Mouse (Mus musculus) kidney, embryonic 16.5 days (tissue): ENCODE data around the gene Gm13040. TPM values are rescaled to one million over a fixed set of nuclear protein-coding genes. Genes with fewer than 3 reads are reported as not detected.
"Not testable (repeated sequence)": the region's sequence is repeated elsewhere in the genome, so short reads cannot be mapped to it uniquely, and the experiment has no call there.

Experiments
- ATAC-seq: fragments of 200-750 bp; cut with Nextera tagmentation; 2 replicates; pipeline ENCODE4 v1.8.0; 2017; ENCODE audit warnings: moderate TSS enrichment; ENCODE audit not compliant: low FRiP score, low TSS enrichment
- H3K27ac ChIP-seq: fragments of 300-500 bp; sonication (generic); 2 replicates; pipeline ENCODE4 v1.5.1; 2014; ENCODE audit warnings: low read length
- H3K27me3 ChIP-seq: fragments of 300-500 bp; sonication (generic); 2 replicates; pipeline ENCODE4 v1.6.1; 2014; ENCODE audit warnings: low read length, control low read depth, mixed read lengths; ENCODE audit not compliant: insufficient read depth
- H3K36me3 ChIP-seq: fragments of 300-500 bp; sonication (generic); 2 replicates; pipeline ENCODE4 v1.6.1; 2014; ENCODE audit warnings: low read length, control low read depth, mixed read lengths; ENCODE audit not compliant: insufficient read depth
- H3K4me1 ChIP-seq: fragments of 300-500 bp; sonication (generic); 2 replicates; pipeline ENCODE4 v1.6.1; 2014; ENCODE audit warnings: low read length, control low read depth, mixed read lengths; ENCODE audit not compliant: insufficient read depth
- H3K4me2 ChIP-seq: fragments of 300-500 bp; sonication (generic); replicated peaks from 2 replicates; pipeline ENCODE4 v1.6.1; 2014; ENCODE audit warnings: low read depth, low read length
- H3K4me3 ChIP-seq: fragments of 300-500 bp; sonication (generic); 2 replicates; pipeline ENCODE4 v1.5.1; 2014; ENCODE audit warnings: mild to moderate bottlenecking, low read length
- H3K9ac ChIP-seq: fragments of 300-500 bp; sonication (generic); replicated peaks from 2 replicates; pipeline ENCODE4 v1.6.1; 2014; ENCODE audit warnings: low read length
- H3K9me3 ChIP-seq: fragments of 300-500 bp; sonication (generic); 2 replicates; pipeline ENCODE4 v1.6.1; 2016; ENCODE audit warnings: low read length, control low read depth
- WGBS: fragments of 180-500 bp; shearing (Covaris S2); extraction: QIAGEN DNeasy Blood & Tissue Kit; methylation state at CpG from one replicate; pipeline ENCODE4 v1.1.7; 2014; 5-methylcytosine and 5-hydroxymethylcytosine counted together
- polyA plus RNA-seq: library from polyadenylated mRNA; unstranded; fragments of >200 nt; fragmentation: Nextera tagmentation; extraction: Ambion mirVana; gene quantifications from 2 replicates; pipeline ENCODE4 v1.2.1, GENCODE M21; 2015

Gene Gm13040
- polyA plus RNA-seq: not detected in 2 replicates

DNA sequence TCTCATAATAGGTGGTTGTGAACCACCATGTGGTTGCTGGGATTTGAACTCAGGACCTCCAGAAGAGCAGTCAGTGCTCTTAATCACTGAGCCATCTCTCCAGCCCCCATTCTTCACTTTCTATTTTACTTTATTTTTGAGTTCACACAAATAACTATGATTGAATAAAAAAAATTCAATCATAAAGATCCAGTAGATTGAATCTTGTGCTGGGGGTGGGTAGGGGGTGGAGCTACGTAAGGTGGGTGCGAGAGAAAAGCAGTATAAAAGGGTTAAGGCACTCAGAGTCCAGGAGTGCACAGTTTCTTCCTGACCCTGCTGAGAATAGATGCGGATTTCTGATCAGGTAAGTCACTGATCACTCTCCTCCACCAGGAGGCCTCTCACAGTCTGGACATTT, at the start of gene Gm13040:
Gene Gm13040 (plus strand): TSS at position 301 of the 400 bp plus-strand sequence.
- H3K4me1 ChIP-seq, H3K36me3 ChIP-seq, H3K4me3 ChIP-seq, H3K4me2 ChIP-seq, H3K9me3 ChIP-seq, H3K9ac ChIP-seq, H3K27ac ChIP-seq, ATAC-seq, H3K27me3 ChIP-seq: not testable (repeated sequence)
- no CpG with 5 or more reads among the region's 3 CpGs for WGBS

DNA sequence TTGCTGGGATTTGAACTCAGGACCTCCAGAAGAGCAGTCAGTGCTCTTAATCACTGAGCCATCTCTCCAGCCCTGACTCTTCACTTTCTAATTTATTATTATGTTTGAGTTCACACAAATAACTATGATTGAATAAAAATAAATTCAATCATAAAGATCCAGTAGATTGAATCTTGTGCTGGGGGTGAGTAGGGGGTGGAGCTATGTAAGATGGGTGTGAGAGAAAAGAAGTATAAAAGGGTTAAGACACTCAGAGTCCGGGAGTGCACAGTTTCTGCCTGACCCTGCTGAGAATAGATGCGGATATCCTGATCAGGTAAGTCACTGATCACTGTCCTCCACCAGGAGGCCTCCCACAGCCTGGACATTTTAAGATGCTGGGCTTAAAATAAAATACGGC, 24.7 kb upstream of the Gm13040 start, which contains the start of gene Gm13043:
Gene Gm13043 (plus strand): TSS at position 301 of the 400 bp plus-strand sequence.
- Histone ChIP-seq H3K4me2 (no peak within 1 kb of the TSS), H3K27ac (no peak within 1 kb of the TSS), H3K4me3 (no peak within 1 kb of the TSS), H3K36me3 (no peaks in the 10 kb centered on the region), H3K9me3 (no peaks in the 10 kb centered on the region), H3K4me1 (no peaks in the 10 kb centered on the region), H3K27me3 (no peaks in the 10 kb centered on the region), H3K9ac (no peak within 1 kb of the TSS)
- ATAC-seq: no peak
- 82% methylated on average over 3 of the region's 3 CpGs for WGBS

DNA sequence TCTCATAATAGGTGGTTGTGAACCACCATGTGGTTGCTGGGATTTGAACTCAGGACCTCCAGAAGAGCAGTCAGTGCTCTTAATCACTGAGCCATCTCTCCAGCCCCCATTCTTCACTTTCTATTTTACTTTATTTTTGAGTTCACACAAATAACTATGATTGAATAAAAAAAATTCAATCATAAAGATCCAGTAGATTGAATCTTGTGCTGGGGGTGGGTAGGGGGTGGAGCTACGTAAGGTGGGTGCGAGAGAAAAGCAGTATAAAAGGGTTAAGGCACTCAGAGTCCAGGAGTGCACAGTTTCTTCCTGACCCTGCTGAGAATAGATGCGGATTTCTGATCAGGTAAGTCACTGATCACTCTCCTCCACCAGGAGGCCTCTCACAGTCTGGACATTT, 15.6 kb downstream of the Gm13040 start, which contains the start of the genes BC080695 and Gm13057:
Gene BC080695 (plus strand): TSS at position 301 of the 400 bp plus-strand sequence.
Gene Gm13057 (plus strand): TSS at position 310 of the 400 bp plus-strand sequence.
- not testable (repeated sequence) for H3K27me3 ChIP-seq, ATAC-seq, H3K4me2 ChIP-seq, H3K4me1 ChIP-seq, H3K36me3 ChIP-seq, H3K27ac ChIP-seq, H3K9ac ChIP-seq, H3K9me3 ChIP-seq, H3K4me3 ChIP-seq
- WGBS: no CpG with 5 or more reads among the region's 3 CpGs

Other genes starting within 250 kb of the Gm13040 start
- 47.5 and 48.2 TPM in 2 replicates for gene Pdpn, start 236.4 kb upstream of the Gm13040 start, polyA plus RNA-seq
- 0.06 and 0.12 TPM in 2 replicates for gene Lrrc38, start 186.2 kb upstream of the Gm13040 start, polyA plus RNA-seq
- gene Pramel1, start 141.5 kb upstream of the Gm13040 start, polyA plus RNA-seq: not detected in 2 replicates
- 21.5 and 23.4 TPM in 2 replicates for gene Pramef8, start 123.5 kb upstream of the Gm13040 start, polyA plus RNA-seq
- not detected in 2 replicates for gene Oog4, start 85.6 kb upstream of the Gm13040 start, polyA plus RNA-seq
- not detected in 2 replicates for gene Gm13043, start 24.6 kb upstream of the Gm13040 start, polyA plus RNA-seq
- gene BC080695, start 15.7 kb downstream of the Gm13040 start, polyA plus RNA-seq: not detected in 2 replicates
- gene Gm13057, start 15.8 kb downstream of the Gm13040 start, polyA plus RNA-seq: not detected in 2 replicates
- gene Gm13083, start 79.0 kb downstream of the Gm13040 start, polyA plus RNA-seq: not detected in 2 replicates
- gene Gm13088, start 121.3 kb downstream of the Gm13040 start, polyA plus RNA-seq: not detected in 2 replicates
- not detected in 2 replicates for gene Gm13089, start 166.8 kb downstream of the Gm13040 start, polyA plus RNA-seq
- gene Gm13078, start 183.5 kb downstream of the Gm13040 start, polyA plus RNA-seq: not detected in 2 replicates